11 mouse cellular contexts compared by ENCODE assay signal in the genomic region with DNA sequence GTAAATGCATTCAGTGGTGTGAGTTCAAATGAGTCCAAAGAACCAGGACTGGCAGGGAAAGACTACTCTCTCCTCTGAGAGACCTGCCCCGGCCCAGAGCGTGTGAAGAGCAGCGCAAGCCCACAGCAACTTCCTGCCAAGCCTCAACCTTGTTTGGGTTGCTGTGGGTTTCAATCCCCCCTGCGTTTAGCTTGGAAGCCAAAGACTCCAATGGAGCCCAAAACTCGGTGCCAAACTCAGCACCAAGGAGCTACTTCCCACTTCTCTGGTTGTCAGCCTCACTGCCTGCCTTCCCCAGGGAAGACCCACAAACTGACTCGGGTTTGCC.
A peak's percentile ranks its signal among the peaks of the same experiment; 100 is the strongest.
DNase-seq lines count a peak whose midpoint lies in the region; ATAC-seq and TF ChIP-seq lines count a peak whose summit lies in the region.
"Had no signal": no experiment of that assay in that cellular context is flagged by ENCODE, and none has a peak within 500 bp of the region (broad histone marks: within the 10 kb centered on the region; RNA-seq: fewer than 3 reads in every experiment).

No protein-coding gene starts in this region.

- no peak overlapping the region; the same call in 1 of the 2 replicates for H3K4me2 ChIP-seq in embryonic facial prominence, embryonic 11.5 days (ENCODE audit: low read depth, low read length)
- peak overlapping the region; percentile 15; the same call in 1 of the 2 replicates for H3K4me2 ChIP-seq in heart, embryonic 15.5 days
- H3K4me2 ChIP-seq in limb, embryonic 14.5 days (replicated peaks; ENCODE audit: low read depth, low read length, severe bottlenecking) = no peak overlapping the region

- H3K36me3 ChIP-seq in embryonic facial prominence, embryonic 11.5 days (replicated peaks; ENCODE audit: control insufficient read depth, insufficient read depth, low read depth, low read length) = no peaks in the 10 kb centered on the region
- no peaks in the 10 kb centered on the region for H3K36me3 ChIP-seq in heart, embryonic 15.5 days
- no peaks in the 10 kb centered on the region for H3K36me3 ChIP-seq in limb, embryonic 14.5 days (ENCODE audit: control insufficient read depth, insufficient read depth, low read length)

- peak overlapping the region; percentile 89 for H3K27ac ChIP-seq in embryonic facial prominence, embryonic 11.5 days (replicated peaks; ENCODE audit: low read depth, low read length)
- peak overlapping the region; percentile 19; the same call in 1 of the 2 replicates for H3K27ac ChIP-seq in heart, embryonic 15.5 days
- H3K27ac ChIP-seq in limb, embryonic 14.5 days (replicated peaks; ENCODE audit: low read depth, low read length) = peak overlapping the region; percentile 76
- H3K27ac ChIP-seq: heart, adult 2 months had no signal

- ATAC-seq in embryonic facial prominence, embryonic 11.5 days (replicated peaks; ENCODE audit: insufficient number of reproducible peaks, low FRiP score, low TSS enrichment, low read depth) = no peak; the same call in 1 of the 2 replicates
- ATAC-seq in heart, embryonic 15.5 days (replicated peaks; ENCODE audit: insufficient number of reproducible peaks, insufficient read depth, low FRiP score, low read depth) = no peak
- ATAC-seq in limb, embryonic 14.5 days (ENCODE audit: low FRiP score, low read depth) = no peak

- H3K9me3 ChIP-seq in embryonic facial prominence, embryonic 11.5 days (replicated peaks; ENCODE audit: control insufficient read depth, low read length) = no peaks in the 10 kb centered on the region
- no peaks in the 10 kb centered on the region for H3K9me3 ChIP-seq in heart, embryonic 15.5 days (replicated peaks)
- no peaks in the 10 kb centered on the region for H3K9me3 ChIP-seq in limb, embryonic 14.5 days (ENCODE audit: control insufficient read depth, low read length)

- H3K9ac ChIP-seq in embryonic facial prominence, embryonic 11.5 days (replicated peaks; ENCODE audit: low read length) = no peak overlapping the region
- no peak overlapping the region for H3K9ac ChIP-seq in heart, embryonic 15.5 days
- no peak overlapping the region for H3K9ac ChIP-seq in limb, embryonic 14.5 days (ENCODE audit: low read depth, low read length, severe bottlenecking)

- TF ChIP-seq POLR2A in limb, embryonic 14.5 days (IDR thresholded peaks at IDR 0.05; ENCODE audit: borderline replicate concordance, extremely low read depth, insufficient read depth, insufficient read length) = no peak

- H3K4me1 ChIP-seq in embryonic facial prominence, embryonic 11.5 days (ENCODE audit: control insufficient read depth, insufficient read depth, low read length) = peaks cover 7% of the 10 kb centered on the region; the same call in 1 of the 2 replicates
- peaks cover 16% of the 10 kb centered on the region for H3K4me1 ChIP-seq in heart, embryonic 15.5 days (replicated peaks)
- peaks cover 34% of the 10 kb centered on the region for H3K4me1 ChIP-seq in limb, embryonic 14.5 days (ENCODE audit: control insufficient read depth, insufficient read depth, low read length)

- DNase-seq in NIH3T3 (ENCODE audit: low read depth) = peak; percentile 39
- no peak for DNase-seq in embryonic facial prominence, embryonic 11.5 days (ENCODE audit: low spot score)
- DNase-seq in limb, embryonic 14.5 days (ENCODE audit: low spot score) = no peak
- DNase-seq in left cerebral cortex, postnatal 14 days (ENCODE audit: low spot score in 2 of 2) = no peak
- DNase-seq in right cerebral cortex, postnatal 14 days = no peak
- DNase-seq in frontal cortex, postnatal 36 days (ENCODE audit: low spot score in 2 of 2) = no peak
- DNase-seq: cerebellum, postnatal 25 days; layer of hippocampus, adult 9-11 months; spleen, adult 18-20 months had no signal

- H3K27me3 ChIP-seq in embryonic facial prominence, embryonic 11.5 days (ENCODE audit: control insufficient read depth, insufficient read depth, low read length) = no peaks in the 10 kb centered on the region
- no peaks in the 10 kb centered on the region for H3K27me3 ChIP-seq in heart, embryonic 15.5 days
- H3K27me3 ChIP-seq in limb, embryonic 14.5 days (ENCODE audit: control insufficient read depth, insufficient read depth, low read length) = no peaks in the 10 kb centered on the region

- intact Hi-C loops in left cerebral cortex, postnatal 14 days (cut with DNase I) = no loop called here

- no peak overlapping the region for H3K4me3 ChIP-seq in embryonic facial prominence, embryonic 11.5 days (ENCODE audit: low read depth, low read length)
- H3K4me3 ChIP-seq in heart, embryonic 15.5 days = no peak overlapping the region
- no peak overlapping the region for H3K4me3 ChIP-seq in limb, embryonic 14.5 days (replicated peaks; ENCODE audit: low read length)
- H3K4me3 ChIP-seq: heart, adult 2 months had no signal

- 47% methylated on average over 6 of the region's 6 CpGs for WGBS in embryonic facial prominence, embryonic 11.5 days
- WGBS in heart, embryonic 15.5 days = 48% methylated on average over 6 of the region's 6 CpGs
- 49% methylated on average over 6 of the region's 6 CpGs for WGBS in limb, embryonic 14.5 days

Comparison
In these comparisons a context has a peak if more than half of its experiments do, and no peak if none do; other contexts are left out.
1. H3K27ac ChIP-seq: peak in every context shown above with its lines; median percentile 89 in embryonic facial prominence, embryonic 11.5 days; 76 in limb, embryonic 14.5 days; 19 in heart, embryonic 15.5 days.